Mouse (Mus musculus): ENCODE measurements around the gene Gins2.

DNA sequence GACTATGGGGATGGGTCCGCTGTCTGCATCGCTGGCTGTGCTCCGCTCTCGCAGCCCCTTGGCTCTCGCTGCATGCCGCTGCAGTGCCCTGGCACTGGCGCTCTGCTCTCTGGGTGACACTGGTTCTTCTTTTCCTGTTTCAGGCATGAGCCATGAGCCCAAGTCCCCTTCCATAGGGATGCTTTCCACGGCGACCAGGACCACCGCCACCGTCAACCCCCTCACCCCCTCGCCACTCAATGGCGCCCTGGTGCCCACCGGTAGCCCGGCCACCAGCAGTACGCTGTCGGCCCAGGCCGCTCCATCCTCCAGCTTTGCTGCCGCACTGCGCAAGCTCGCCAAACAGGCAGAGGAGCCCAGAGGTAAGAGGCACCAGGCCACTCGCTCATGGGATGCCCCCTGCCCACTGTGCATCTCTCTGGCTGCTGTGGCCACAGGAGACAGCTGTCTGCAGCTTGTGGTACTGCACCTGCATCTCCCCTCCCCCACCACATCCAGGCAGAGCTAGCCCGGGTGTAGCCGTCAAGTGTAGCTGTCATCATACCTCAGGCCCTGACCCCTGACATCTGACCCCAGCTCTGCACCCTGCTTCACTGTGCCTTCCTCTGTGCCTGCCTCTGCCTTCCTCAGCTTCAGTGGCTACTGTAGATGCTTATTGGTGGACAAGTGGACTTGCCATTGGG, 35.5 kb downstream of the Gins2 start:
- TF ChIP-seq CTCF (conservative IDR thresholded peaks at IDR 0.05; ENCODE audit: low read length) (no peak), NANOG (IDR thresholded peaks at IDR 0.05; ENCODE audit: borderline replicate concordance, low read length) (no peak), POU5F1 (IDR thresholded peaks at IDR 0.05; ENCODE audit: borderline replicate concordance, low read length) (no peak)

Data from E14TG2a.4 (cell line).